Mouse (Mus musculus): ENCODE results near the gene Gc. TPM values are rescaled to one million over a fixed set of nuclear protein-coding genes. Genes with fewer than 3 reads are reported as not detected.

The Gc gene
- total and polyA plus RNA-seq, 2 experiments from 2014 or later, result 0.15 to 0.42 TPM

DNA sequence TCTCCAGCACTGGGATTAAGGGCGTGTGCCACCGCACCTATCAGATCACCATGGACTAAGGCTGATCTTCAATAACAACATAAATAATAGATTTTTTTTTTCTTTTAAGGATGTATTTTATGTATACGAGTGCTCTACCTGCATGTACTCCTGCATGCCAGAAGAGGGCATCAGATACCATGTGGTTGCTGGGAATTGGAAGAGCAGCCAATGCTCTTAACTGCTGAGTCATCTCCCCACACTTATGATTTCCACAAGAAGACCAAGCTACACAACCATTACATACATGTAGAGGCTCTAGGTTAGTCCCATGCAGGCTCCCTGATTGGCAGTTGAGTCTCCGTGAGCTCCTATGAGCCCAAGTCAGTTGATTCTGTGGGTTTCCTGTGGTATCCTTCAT, 13.3 kb downstream of the Gc start:
- no peak overlapping the region for H3K4me2 ChIP-seq (ENCODE audit: low read depth, low read length)
- peak; percentile 51 for DNase-seq (ENCODE audit: low spot score)
- H3K4me1 ChIP-seq (ENCODE audit: insufficient read depth, low read length), result no peaks in the 10 kb centered on the region
- H3K4me3 ChIP-seq (ENCODE audit: low read length), result no peak overlapping the region
- no peak overlapping the region for H3K9ac ChIP-seq (replicated peaks; ENCODE audit: low read length)
- no peaks in the 10 kb centered on the region for H3K36me3 ChIP-seq (ENCODE audit: insufficient read depth, low read length)
- peak; percentile 65 for TF ChIP-seq CTCF (IDR thresholded peaks at IDR 0.05; ENCODE audit: low read depth)
- WGBS, result 82% methylated on average over 4 of the region's 4 CpGs
- no peak for ATAC-seq
- no peaks in the 10 kb centered on the region for H3K9me3 ChIP-seq (ENCODE audit: low read length)
- no peaks in the 10 kb centered on the region for H3K27me3 ChIP-seq (ENCODE audit: insufficient read depth, low read length)
- H3K27ac ChIP-seq, result no peak overlapping the region

DNA sequence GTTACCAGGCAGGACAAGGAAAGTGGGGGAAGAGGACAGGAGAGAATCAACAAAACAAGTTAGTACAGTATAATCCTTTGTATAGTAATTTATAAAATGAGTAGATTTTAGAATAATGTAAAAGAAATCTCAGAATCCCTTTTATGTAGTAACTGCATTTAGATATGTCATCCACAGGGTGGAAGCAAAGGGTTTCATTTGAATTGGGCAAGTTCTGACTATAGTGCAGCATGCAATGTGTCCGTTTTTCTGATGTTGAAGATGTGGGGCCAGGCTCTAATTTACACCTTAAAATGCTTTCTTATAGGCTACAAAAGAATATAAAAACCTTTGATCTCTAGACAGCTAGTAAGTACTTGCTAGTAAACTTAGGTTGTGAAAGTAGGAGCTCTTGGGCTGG, 46.2 kb downstream of the Gc start:
- Histone ChIP-seq H3K27me3 (ENCODE audit: insufficient read depth, low read length) (no peaks in the 10 kb centered on the region), H3K9ac (replicated peaks; ENCODE audit: low read length) (no peak overlapping the region), H3K4me3 (ENCODE audit: low read length) (no peak overlapping the region), H3K4me2 (ENCODE audit: low read depth, low read length) (no peak overlapping the region), H3K36me3 (ENCODE audit: insufficient read depth, low read length) (no peaks in the 10 kb centered on the region), H3K27ac (no peak overlapping the region), H3K9me3 (ENCODE audit: low read length) (no peaks in the 10 kb centered on the region), H3K4me1 (ENCODE audit: insufficient read depth, low read length) (no peaks in the 10 kb centered on the region)
- TF ChIP-seq CTCF (IDR thresholded peaks at IDR 0.05; ENCODE audit: low read depth), result peak; percentile 55
- DNase-seq (ENCODE audit: low spot score) (peak; percentile 78), ATAC-seq (0 out of 2 replicates have a peak, but pooled peaks have one; percentile 58)
- WGBS, result 54% methylated on average over 1 of the region's 1 CpGs

DNA sequence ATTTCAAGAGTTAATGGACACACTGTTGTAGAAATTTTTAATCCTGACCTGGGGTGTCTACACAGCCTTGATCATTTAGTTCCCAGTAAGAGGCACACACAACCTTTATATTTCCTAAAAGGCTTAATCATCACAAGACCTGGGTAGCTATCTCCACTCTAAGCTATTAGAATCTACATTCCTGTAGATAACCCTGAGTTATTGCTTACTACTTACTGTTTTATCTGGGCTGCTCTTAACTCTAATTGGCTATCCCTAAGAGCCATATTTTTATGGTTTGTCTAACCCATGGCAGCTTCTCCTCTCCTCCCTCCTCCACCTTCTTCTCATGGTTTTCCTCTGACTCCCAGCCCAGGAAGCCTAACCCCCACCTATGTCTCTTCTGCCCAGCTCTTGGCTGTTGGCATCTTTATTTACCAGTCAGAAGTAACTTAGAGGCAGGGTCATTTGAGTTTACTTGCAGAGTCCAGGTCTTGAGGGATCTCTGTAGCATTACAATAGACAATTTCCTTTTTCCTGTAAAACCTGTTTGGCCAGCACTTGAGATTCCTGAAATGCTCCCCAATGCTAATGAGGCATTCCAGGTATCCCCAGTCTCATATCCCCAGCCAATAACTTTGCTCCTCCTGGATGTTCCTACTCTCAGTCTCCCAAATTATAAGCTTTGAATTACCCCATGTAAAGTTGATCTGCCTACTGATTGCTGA, 50.2 kb downstream of the Gc start:
- Histone ChIP-seq H3K36me3 (ENCODE audit: insufficient read depth, low read length) (no peaks in the 10 kb centered on the region), H3K27ac (no peak overlapping the region), H3K9me3 (ENCODE audit: low read length) (no peaks in the 10 kb centered on the region), H3K9ac (replicated peaks; ENCODE audit: low read length) (no peak overlapping the region), H3K4me2 (ENCODE audit: low read depth, low read length) (no peak overlapping the region), H3K4me3 (ENCODE audit: low read length) (no peak overlapping the region), H3K27me3 (ENCODE audit: insufficient read depth, low read length) (no peaks in the 10 kb centered on the region), H3K4me1 (ENCODE audit: insufficient read depth, low read length) (no peaks in the 10 kb centered on the region)
- no peak for TF ChIP-seq CTCF (IDR thresholded peaks at IDR 0.05; ENCODE audit: low read depth)
- ATAC-seq, result no peak
- no peak for DNase-seq (ENCODE audit: low spot score)

GRCm38 (mm10) chr5:89405132-89405531, 52.6 kb downstream of the Gc start:
- no peaks in the 10 kb centered on the region for H3K36me3 ChIP-seq (ENCODE audit: insufficient read depth, low read length)
- no peak for ATAC-seq
- H3K4me1 ChIP-seq (ENCODE audit: insufficient read depth, low read length), result no peaks in the 10 kb centered on the region
- DNase-seq (ENCODE audit: low spot score), result peak; percentile 12
- TF ChIP-seq CTCF (IDR thresholded peaks at IDR 0.05; ENCODE audit: low read depth), result peak; percentile 33
- H3K27me3 ChIP-seq (ENCODE audit: insufficient read depth, low read length), result no peaks in the 10 kb centered on the region
- H3K9ac ChIP-seq (replicated peaks; ENCODE audit: low read length), result no peak overlapping the region
- no peak overlapping the region for H3K27ac ChIP-seq
- no peak overlapping the region for H3K4me2 ChIP-seq (ENCODE audit: low read depth, low read length)
- no peak overlapping the region for H3K4me3 ChIP-seq (ENCODE audit: low read length)
- no peaks in the 10 kb centered on the region for H3K9me3 ChIP-seq (ENCODE audit: low read length)
- WGBS, result 78% methylated on average over 1 of the region's 1 CpGs

- WGBS, result 59% methylated on average over 1 of the region's 1 CpGs
- no peaks in the 10 kb centered on the region for H3K36me3 ChIP-seq (ENCODE audit: insufficient read depth, low read length)
- H3K4me1 ChIP-seq (ENCODE audit: insufficient read depth, low read length), result no peaks in the 10 kb centered on the region
- DNase-seq (ENCODE audit: low spot score) (no peak), ATAC-seq (no peak)
- no peaks in the 10 kb centered on the region for H3K9me3 ChIP-seq (ENCODE audit: low read length)
- no peak overlapping the region for H3K4me3 ChIP-seq (ENCODE audit: low read length)
- H3K27ac ChIP-seq, result no peak overlapping the region
- H3K27me3 ChIP-seq (ENCODE audit: insufficient read depth, low read length), result no peaks in the 10 kb centered on the region
- no peak overlapping the region for H3K9ac ChIP-seq (replicated peaks; ENCODE audit: low read length)
- no peak overlapping the region for H3K4me2 ChIP-seq (ENCODE audit: low read depth, low read length)
- TF ChIP-seq CTCF (IDR thresholded peaks at IDR 0.05; ENCODE audit: low read depth), result no peak
These were observed 67.3 kb downstream of the Gc start for GRCm38 (mm10) chr5:89390405-89390804.

DNA sequence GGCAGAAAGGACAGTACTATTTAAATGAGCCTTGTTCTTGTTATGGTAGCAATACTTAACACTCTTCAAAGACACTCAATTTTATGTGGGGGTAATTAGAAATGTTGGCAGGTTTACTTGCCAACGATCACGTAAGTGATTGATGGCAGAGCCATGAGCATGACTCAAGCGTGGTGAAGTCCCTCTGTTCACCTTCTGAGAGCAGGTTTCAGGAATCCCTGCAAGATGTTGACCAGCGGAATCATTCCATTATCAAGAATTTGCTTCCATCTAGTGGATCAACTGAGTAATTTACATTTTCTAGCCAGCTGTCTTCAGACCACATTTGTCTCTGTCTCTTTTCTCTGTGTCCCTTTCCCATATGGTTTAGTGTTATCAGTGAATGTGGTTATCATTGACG, 73.5 kb downstream of the Gc start:
- peak; percentile 79 for TF ChIP-seq CTCF (IDR thresholded peaks at IDR 0.05; ENCODE audit: low read depth)
- DNase-seq (ENCODE audit: low spot score), result peak; percentile 83
- ATAC-seq, result peak; percentile 76
- 38% methylated on average over 5 of the region's 5 CpGs for WGBS
- no peaks in the 10 kb centered on the region for H3K36me3 ChIP-seq (ENCODE audit: insufficient read depth, low read length)
- H3K4me1 ChIP-seq (ENCODE audit: insufficient read depth, low read length), result no peaks in the 10 kb centered on the region
- no peak overlapping the region for H3K4me2 ChIP-seq (ENCODE audit: low read depth, low read length)
- no peak overlapping the region for H3K4me3 ChIP-seq (ENCODE audit: low read length)
- no peak overlapping the region for H3K9ac ChIP-seq (replicated peaks; ENCODE audit: low read length)
- no peaks in the 10 kb centered on the region for H3K27me3 ChIP-seq (ENCODE audit: insufficient read depth, low read length)
- no peaks in the 10 kb centered on the region for H3K9me3 ChIP-seq (ENCODE audit: low read length)
- no peak overlapping the region for H3K27ac ChIP-seq

GRCm38 (mm10) chr5:89381340-89381739, 76.4 kb downstream of the Gc start:
- Histone ChIP-seq H3K4me2 (ENCODE audit: low read depth, low read length) (no peak overlapping the region), H3K9ac (replicated peaks; ENCODE audit: low read length) (no peak overlapping the region), H3K4me3 (ENCODE audit: low read length) (no peak overlapping the region), H3K36me3 (ENCODE audit: insufficient read depth, low read length) (no peaks in the 10 kb centered on the region), H3K4me1 (ENCODE audit: insufficient read depth, low read length) (no peaks in the 10 kb centered on the region), H3K27me3 (ENCODE audit: insufficient read depth, low read length) (no peaks in the 10 kb centered on the region), H3K27ac (no peak overlapping the region), H3K9me3 (ENCODE audit: low read length) (no peaks in the 10 kb centered on the region)
- DNase-seq (ENCODE audit: low spot score) (no peak), ATAC-seq (no peak)
- 86% methylated on average over 4 of the region's 4 CpGs for WGBS
- TF ChIP-seq CTCF (IDR thresholded peaks at IDR 0.05; ENCODE audit: low read depth), result no peak

All from hindbrain, postnatal 0 days (tissue).